Mouse (Mus musculus) adrenal gland, postnatal 10 days (tissue): ENCODE results near the gene Gtf2h1. TPM values are rescaled to one million over a fixed set of nuclear protein-coding genes. Genes with fewer than 3 reads are reported as not detected.
"Not testable (repeated sequence)": the region's sequence is repeated elsewhere in the genome, so short reads cannot be mapped to it uniquely, and the experiment has no call there.

Experiments used
- DNase-seq: peaks from one replicate; pipeline ENCODE4 v3.0.0; 2021; ENCODE audit warnings: mixed read lengths
- long read RNA-seq, 2 experiments: library from polyadenylated mRNA; stranded (forward); transcript quantifications; one replicate each; pipeline ENCODE4 v2.0.0; 2021
- total RNA-seq, 2 experiments: library from RNA; stranded (reverse); gene quantifications; 2 replicates each; pipeline ENCODE4 v1.2.3; 2021

Gene Gtf2h1
- total RNA-seq: 10 to 100 TPM; 36.1 to 37.1 TPM
- long read RNA-seq, experiment 1, transcript Gtf2h1-201 (15 exons, 2,736 nt): major isoform, 56 of 72 reads
- long read RNA-seq, experiment 1, partial matches to known transcripts: 2 of 72 reads
- long read RNA-seq, experiment 1, other reads (novel, unspliced or antisense): 14 of 72 reads
- long read RNA-seq, experiment 2, transcript Gtf2h1-201 (15 exons, 2,736 nt): major isoform, 26 of 31 reads
- long read RNA-seq, experiment 2, partial matches to known transcripts: 1 of 31 reads
- long read RNA-seq, experiment 2, other reads (novel, unspliced or antisense): 4 of 31 reads

DNA sequence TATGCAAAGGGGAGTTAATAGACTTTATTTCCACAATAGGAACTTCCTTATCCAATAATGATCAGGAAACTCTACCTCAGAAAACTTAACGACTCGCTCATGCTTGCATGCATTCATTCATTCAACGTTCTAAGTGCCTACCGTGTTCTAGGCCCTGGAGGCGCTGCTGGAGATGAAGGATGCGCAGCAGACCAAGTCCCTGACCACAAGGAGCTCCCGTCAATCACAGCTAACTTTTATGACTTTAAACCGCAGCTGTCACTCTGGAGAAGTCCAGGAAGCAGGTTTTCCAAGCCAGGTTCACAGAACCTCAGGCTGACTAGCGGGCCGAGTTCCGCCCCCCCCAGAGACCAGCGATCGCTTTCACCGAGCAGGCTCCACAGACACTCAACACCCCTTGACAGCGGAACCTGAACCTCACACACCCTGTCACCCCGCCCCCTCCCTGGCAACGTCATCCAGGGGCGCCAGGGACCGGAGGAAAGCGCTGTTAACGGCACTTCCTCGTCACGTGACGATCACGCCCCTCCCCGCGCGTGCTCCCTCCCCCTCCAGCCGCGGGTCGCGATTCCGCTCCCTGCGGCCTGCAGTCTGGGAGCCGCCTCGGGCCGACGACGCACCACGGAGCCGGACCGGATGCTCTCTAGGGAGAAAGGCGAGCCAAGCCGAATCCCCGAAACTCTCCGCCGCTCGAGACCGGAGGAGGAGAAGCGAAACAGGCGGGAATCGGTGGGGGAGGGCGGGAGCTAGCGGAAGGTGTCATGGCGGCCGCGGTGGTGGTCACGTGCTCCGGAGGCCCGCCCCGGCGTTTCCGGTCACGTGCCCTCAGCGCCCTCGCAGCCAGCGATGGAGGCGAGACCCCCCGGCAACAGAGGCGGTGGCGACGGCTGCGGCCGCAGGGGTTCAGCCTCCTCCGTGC is at the start of gene Gtf2h1, which contains the start of gene Hps5:
Gene Gtf2h1, plus strand, starts transcription at position 817 of the 919 bp plus-strand sequence.
Gene Hps5, minus strand, starts transcription at position 778 of the 919 bp plus-strand sequence.
- peak; percentile 100 for DNase-seq

- DNase-seq: peak; percentile 12
Measured at GRCm38 (mm10) chr7:46746381-46746780, 49.5 kb upstream of the Gtf2h1 start.

GRCm38 (mm10) chr7:46748459-46748858 is 47.4 kb upstream of the Gtf2h1 start:
- DNase-seq: peak; percentile 27

- no peak for DNase-seq
Measured at GRCm38 (mm10) chr7:46751490-46751889, 44.4 kb upstream of the Gtf2h1 start, which contains the start of gene Saa2. TSS of gene Saa2 (plus strand) at chr7:46751790.

- peak; percentile 5 for DNase-seq
Measured at GRCm38 (mm10) chr7:46761049-46761795, 34.7 kb upstream of the Gtf2h1 start.

GRCm38 (mm10) chr7:46762601-46763000 is 33.3 kb upstream of the Gtf2h1 start:
- no peak for DNase-seq

DNA sequence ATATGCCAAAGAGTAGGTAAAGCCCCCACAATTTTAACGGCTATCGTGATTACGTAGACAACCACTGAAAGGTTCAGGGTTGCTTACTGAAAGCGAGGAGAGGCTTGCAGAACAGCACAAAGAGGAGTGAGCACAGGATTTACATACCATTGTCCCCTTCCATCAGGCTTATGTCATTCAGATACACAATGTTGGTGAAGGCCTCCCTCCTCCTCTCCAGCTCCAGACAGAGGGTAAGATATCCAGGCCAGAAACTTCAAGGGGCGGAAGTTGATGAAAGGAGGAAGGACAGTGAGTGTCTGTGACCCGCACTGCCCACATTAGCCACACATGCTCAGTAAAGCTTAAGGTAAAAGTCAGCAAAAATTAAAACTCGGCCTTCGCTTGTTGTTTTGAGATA is 31.2 kb upstream of the Gtf2h1 start:
- no peak for DNase-seq

DNA sequence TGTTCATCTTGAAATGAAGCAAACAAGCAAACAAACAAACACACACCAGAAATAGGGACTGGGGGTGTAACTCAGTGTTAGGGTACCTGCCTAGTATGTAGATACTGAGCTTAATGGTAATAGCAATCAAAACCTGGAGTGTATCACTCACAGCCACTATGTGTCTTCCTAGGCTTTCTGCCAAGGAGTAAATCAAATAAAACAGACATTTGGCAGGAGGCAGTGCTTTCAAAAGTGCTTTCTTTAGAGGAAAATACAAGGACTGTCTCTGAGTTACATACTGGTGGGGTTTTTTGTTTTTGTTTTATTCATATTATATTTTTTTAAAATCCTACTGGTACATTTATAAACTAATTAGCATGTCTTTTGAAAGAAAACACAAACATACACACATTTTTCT is 28.5 kb upstream of the Gtf2h1 start:
- no peak for DNase-seq

GRCm38 (mm10) chr7:46768451-46768850 is 27.5 kb upstream of the Gtf2h1 start:
- no peak for DNase-seq

- peak; percentile 69 for DNase-seq
Measured at GRCm38 (mm10) chr7:46770706-46771105, 25.2 kb upstream of the Gtf2h1 start.

DNA sequence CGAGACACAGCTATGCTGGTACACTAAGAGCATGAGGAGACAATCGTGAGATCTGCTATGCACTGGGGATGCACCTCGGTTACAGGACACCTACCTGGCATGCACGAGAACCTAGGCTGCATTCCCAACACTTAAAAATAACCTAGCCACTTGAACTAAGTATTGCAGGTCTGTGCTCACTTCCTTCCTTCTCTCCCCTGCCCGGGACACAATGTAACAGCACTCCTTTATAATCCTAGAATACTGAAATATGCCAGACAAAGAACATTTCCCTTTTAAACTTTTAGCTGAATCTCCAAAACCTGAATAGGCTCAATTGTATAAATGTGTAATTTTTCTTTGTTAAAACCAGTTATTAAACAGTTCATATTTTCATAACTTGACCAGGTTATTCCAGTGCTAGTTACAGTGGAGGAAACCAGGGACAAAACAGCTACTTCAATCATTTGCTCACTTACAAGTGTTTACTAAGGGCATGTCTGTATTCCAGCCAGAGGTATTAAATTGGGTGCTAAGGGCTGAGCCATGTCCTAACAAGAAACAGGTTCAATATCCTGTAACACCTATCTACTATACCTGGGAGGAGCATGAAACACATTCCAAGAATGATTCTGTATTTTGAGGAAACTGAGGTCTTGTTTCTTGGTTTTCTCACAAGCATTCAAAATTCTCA is 6.6 kb upstream of the Gtf2h1 start:
- DNase-seq: no peak

DNA sequence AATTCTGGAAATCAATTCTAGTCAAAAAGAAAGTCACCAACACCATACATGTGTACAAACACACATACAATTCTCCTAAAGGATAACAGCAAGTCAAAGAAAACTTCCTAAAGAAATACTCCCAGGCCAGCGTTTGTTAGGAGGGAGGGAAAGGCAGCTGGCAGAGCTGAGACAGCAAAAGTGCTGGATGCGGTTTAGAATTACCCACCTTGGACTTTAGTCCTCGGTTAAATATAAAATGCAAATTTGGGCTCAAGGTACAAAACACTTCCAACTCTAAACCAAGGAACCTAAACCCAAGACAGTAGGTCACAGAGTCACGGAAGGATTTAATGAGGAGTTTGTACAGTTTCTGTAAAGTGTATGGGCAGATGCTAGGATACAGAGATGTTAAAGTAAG is 2.0 kb upstream of the Gtf2h1 start:
- DNase-seq: no peak

DNA sequence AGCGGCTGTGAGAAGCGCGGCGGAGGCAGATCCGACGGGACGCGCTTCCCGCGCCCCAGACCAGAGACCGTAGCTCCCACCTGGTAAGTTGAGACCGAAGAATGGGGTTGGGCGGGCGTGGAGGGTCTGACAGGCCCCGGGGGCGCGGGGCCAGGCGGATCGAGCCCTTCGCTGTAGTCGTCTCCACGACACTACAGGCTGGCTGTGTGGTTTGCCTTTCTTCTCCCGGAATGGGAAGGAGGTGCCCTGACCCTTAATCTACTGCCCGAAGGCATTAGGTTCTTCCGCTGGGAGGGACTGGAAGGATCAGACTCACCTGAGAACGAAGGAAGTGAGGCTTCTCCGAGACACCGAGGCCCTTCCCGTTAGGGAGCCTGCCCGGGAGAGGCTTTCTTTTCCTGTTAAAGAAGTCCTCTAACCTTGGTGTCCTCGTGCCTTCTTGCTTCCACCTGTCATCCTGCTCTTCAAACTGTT is 340 bp downstream of the Gtf2h1 start:
- DNase-seq: no peak

DNA sequence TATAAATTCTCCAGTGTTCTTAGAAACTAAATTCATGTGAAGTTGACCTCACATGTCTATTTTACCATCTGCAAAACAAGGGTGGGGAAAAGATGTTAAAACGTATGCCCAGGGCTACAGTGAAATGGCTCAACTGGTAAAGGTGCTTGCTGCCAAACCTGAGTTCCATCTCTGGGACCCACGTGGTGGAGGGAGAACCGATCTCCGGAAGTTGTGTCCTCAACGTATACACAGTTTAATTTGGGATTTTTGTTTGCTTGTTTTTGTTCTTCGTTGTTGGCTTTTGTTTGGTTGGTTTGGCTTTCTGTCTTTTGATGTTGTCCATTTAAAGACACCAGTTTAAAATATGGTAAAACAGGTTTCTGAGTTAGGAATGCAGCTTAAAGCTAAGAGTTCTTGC is 876 bp downstream of the Gtf2h1 start:
- DNase-seq: no peak

- no peak for DNase-seq
Measured at GRCm38 (mm10) chr7:46810325-46810724, 14.4 kb downstream of the Gtf2h1 start.

- no peak for DNase-seq
Measured at GRCm38 (mm10) chr7:46814012-46814411, 18.1 kb downstream of the Gtf2h1 start.

DNA sequence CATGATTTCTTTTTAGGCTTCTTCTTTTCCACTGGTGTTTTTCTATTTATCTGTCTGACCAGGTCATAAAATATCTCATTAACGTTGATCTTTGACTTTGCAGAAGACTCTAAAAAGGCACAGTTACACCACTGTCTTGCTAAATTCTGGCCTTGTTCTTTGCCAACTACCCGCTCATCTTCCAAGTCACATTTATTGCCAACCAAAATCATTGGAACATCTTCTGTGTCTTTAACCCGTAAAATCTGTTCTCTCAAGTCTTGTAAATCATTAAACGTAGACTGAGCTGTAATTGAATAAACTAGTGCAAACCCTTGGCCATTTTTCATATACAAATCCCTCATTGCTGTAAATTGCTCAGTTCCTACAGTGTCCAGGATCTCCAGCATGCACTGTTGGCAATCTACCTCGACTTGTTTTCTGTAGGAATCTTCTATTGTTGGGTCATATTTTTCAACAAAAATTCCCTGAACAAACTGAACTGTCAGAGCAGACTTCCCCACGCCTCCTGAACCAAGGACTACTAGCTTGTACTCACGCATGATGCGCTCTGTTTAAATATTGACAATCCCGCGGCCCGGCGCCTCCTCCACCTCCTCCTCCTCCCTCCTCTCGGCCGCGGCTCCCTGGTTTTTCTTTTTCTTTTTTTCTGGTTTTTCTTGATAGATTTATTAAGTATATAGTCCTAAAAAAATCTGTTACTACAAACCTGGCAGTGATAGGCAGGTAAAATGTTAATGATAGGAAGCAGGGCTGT is 25.2 kb downstream of the Gtf2h1 start:
- DNase-seq: not testable (repeated sequence)

GRCm38 (mm10) chr7:46827046-46827802 is 31.3 kb downstream of the Gtf2h1 start:
- no peak for DNase-seq

DNA sequence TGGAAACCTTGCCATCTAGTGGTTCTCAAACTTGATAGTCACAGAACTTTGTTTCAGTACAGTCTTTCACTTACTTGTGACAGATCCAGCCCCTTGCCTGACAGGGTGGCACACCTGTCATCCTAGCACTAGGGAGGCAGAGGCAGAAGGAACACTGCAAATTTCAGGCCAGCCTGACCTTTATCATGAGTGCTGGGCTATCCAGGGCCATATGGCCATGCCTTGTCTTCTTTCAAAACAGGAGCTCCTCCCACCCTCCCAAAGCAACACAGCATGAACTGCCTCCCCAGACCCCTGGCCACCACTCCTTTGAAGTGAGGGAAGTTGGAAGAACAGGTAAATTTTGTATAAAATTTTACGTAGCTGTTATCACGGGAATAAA is 31.9 kb downstream of the Gtf2h1 start:
- no peak for DNase-seq

- peak; percentile 53 for DNase-seq
Measured at GRCm38 (mm10) chr7:46829911-46830310, 34.0 kb downstream of the Gtf2h1 start.
